Mouse (Mus musculus) lung, embryonic 16.5 days (tissue): ENCODE results near the gene Zfp787. TPM values are rescaled to one million over a fixed set of nuclear protein-coding genes. Genes with fewer than 3 reads are reported as not detected.

Experiments used
- ATAC-seq: fragments of 200-750 bp; cut with Nextera tagmentation; 2 replicates; pipeline ENCODE4 v1.8.0; 2017; ENCODE audit warnings: low read depth, mild to moderate bottlenecking, moderate library complexity
- H3K27ac ChIP-seq: fragments of 300-500 bp; sonication (generic); 2 replicates; pipeline ENCODE4 v1.5.1; 2014; ENCODE audit warnings: mild to moderate bottlenecking, control low read depth, low read length
- H3K27me3 ChIP-seq: fragments of 300-500 bp; sonication (generic); 2 replicates; pipeline ENCODE4 v1.6.1; 2014; ENCODE audit warnings: low read depth, low read length, mixed read lengths; ENCODE audit not compliant: control insufficient read depth, insufficient read depth
- H3K36me3 ChIP-seq: fragments of 300-500 bp; sonication (generic); 2 replicates; pipeline ENCODE4 v1.6.1; 2014; ENCODE audit warnings: low read length; ENCODE audit not compliant: control insufficient read depth, insufficient read depth
- H3K4me1 ChIP-seq: fragments of 300-500 bp; sonication (generic); replicated peaks from 2 replicates; pipeline ENCODE4 v1.6.1; 2014; ENCODE audit warnings: low read length, mixed read lengths; ENCODE audit not compliant: control insufficient read depth, insufficient read depth
- H3K4me2 ChIP-seq: fragments of 300-500 bp; sonication (generic); 2 replicates; pipeline ENCODE4 v1.6.1; 2014; ENCODE audit warnings: low read depth, low read length, control low read depth
- H3K4me3 ChIP-seq: fragments of 300-500 bp; sonication (generic); 2 replicates; pipeline ENCODE4 v1.5.1; 2014; ENCODE audit warnings: mild to moderate bottlenecking, low read length, control low read depth
- H3K9ac ChIP-seq: fragments of 300-500 bp; sonication (generic); 2 replicates; pipeline ENCODE4 v1.6.1; 2014; ENCODE audit warnings: low read length, control low read depth
- H3K9me3 ChIP-seq: fragments of 300-500 bp; sonication (generic); 2 replicates; pipeline ENCODE4 v1.6.1; 2016; ENCODE audit warnings: low read length; ENCODE audit not compliant: control insufficient read depth
- WGBS: fragments of 180-500 bp; shearing (Covaris S2); extraction: QIAGEN DNeasy Blood & Tissue Kit; methylation state at CpG from one replicate; pipeline ENCODE4 v1.1.7; 2014; 5-methylcytosine and 5-hydroxymethylcytosine counted together
- polyA plus RNA-seq: library from polyadenylated mRNA; unstranded; fragments of >200 nt; fragmentation: Nextera tagmentation; extraction: Ambion mirVana; gene quantifications from 2 replicates; pipeline ENCODE4 v1.2.1, GENCODE M21; 2015

The Zfp787 gene
- polyA plus RNA-seq, 1 experiment from 2014 or later, result 22.6 TPM

GRCm38 (mm10) chr7:6155031-6155872 is 545 bp downstream of the Zfp787 start:
- H3K27me3 ChIP-seq, result no peaks in the 10 kb centered on the region
- H3K36me3 ChIP-seq, result no peaks in the 10 kb centered on the region
- peak; percentile 72 for ATAC-seq
- peaks cover 20% of the 10 kb centered on the region for H3K4me1 ChIP-seq
- peak overlapping the region; percentile 74 for H3K4me3 ChIP-seq
- no peaks in the 10 kb centered on the region for H3K9me3 ChIP-seq
- peak overlapping the region; percentile 64 for H3K4me2 ChIP-seq
- peak overlapping the region; percentile 93 for H3K27ac ChIP-seq
- WGBS, result 0% methylated on average over 51 of the region's 85 CpGs
- H3K9ac ChIP-seq, result peak overlapping the region; percentile 81

GRCm38 (mm10) chr7:6154164-6154563 is 1.6 kb downstream of the Zfp787 start:
- peaks cover 25% of the 10 kb centered on the region for H3K4me1 ChIP-seq
- H3K4me3 ChIP-seq, result peak overlapping the region; percentile 74
- peak overlapping the region; percentile 81 for H3K9ac ChIP-seq
- ATAC-seq, result no peak
- H3K36me3 ChIP-seq, result no peaks in the 10 kb centered on the region
- peak overlapping the region; percentile 93; the same call in 1 of the 2 replicates for H3K27ac ChIP-seq
- 60% methylated on average over 5 of the region's 5 CpGs for WGBS
- H3K4me2 ChIP-seq, result peak overlapping the region; percentile 64
- H3K9me3 ChIP-seq, result no peaks in the 10 kb centered on the region
- H3K27me3 ChIP-seq, result no peaks in the 10 kb centered on the region

- Histone ChIP-seq H3K9me3 (no peaks in the 10 kb centered on the region), H3K27me3 (no peaks in the 10 kb centered on the region), H3K9ac (no peak overlapping the region), H3K4me1 (peaks cover 36% of the 10 kb centered on the region), H3K4me2 (no peak overlapping the region), H3K4me3 (no peak overlapping the region), H3K36me3 (no peaks in the 10 kb centered on the region), H3K27ac (no peak overlapping the region)
- ATAC-seq, result no peak
- 85% methylated on average over 3 of the region's 3 CpGs for WGBS
Measured at GRCm38 (mm10) chr7:6153131-6153530, 2.7 kb downstream of the Zfp787 start.

DNA sequence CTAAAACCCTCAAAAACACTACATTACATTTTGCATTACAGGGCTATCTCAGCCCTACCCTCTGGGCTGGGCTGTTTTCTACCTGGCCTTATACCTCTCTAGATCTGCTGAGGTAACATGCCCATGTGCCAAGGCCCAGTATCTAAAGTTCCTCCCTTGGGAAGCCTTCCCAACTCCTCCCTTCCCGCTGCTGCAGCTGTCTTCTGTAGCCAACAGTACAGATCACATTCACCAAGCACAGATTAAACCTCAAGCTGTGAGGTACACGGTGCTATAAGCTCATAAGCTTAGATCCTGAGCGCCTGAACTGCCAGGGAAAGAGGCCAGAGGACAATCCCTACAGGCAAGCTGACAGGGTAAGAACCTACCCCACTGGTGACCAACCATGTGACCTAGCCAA is 3.8 kb downstream of the Zfp787 start:
- 73% methylated on average over 3 of the region's 3 CpGs for WGBS
- Histone ChIP-seq H3K4me2 (no peak overlapping the region), H3K4me1 (peaks cover 45% of the 10 kb centered on the region), H3K36me3 (no peaks in the 10 kb centered on the region), H3K9ac (no peak overlapping the region), H3K27me3 (no peaks in the 10 kb centered on the region), H3K9me3 (no peaks in the 10 kb centered on the region), H3K4me3 (no peak overlapping the region), H3K27ac (no peak overlapping the region)
- no peak for ATAC-seq

DNA sequence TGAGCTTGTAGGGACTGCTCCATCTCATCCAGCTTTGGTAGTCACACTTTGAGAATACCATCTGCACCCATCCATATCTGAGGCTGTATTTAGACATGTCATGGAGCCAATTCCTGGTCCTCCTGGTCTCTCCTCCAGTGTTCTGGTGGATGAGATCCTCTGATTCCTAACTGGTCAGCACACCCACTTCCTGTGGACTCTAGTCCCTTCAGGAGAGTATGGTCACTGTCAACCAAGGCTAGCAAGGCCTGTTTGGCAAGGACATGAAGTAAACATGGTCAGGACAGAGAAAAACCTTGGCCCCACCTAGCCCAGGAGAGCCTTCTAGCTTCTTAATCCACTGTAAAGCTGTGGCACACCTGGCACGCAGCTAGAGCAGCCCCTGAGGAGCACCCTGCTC is 4.5 kb downstream of the Zfp787 start:
- H3K27ac ChIP-seq, result 0 out of 2 replicates have a peak overlapping the region, but pooled peaks have one; percentile 16
- WGBS, result 90% methylated on average over 1 of the region's 1 CpGs
- no peak overlapping the region for H3K4me2 ChIP-seq
- ATAC-seq, result no peak
- peaks cover 49% of the 10 kb centered on the region for H3K4me1 ChIP-seq
- no peak overlapping the region for H3K9ac ChIP-seq
- no peak overlapping the region for H3K4me3 ChIP-seq
- H3K36me3 ChIP-seq, result no peaks in the 10 kb centered on the region
- no peaks in the 10 kb centered on the region for H3K9me3 ChIP-seq
- no peaks in the 10 kb centered on the region for H3K27me3 ChIP-seq

DNA sequence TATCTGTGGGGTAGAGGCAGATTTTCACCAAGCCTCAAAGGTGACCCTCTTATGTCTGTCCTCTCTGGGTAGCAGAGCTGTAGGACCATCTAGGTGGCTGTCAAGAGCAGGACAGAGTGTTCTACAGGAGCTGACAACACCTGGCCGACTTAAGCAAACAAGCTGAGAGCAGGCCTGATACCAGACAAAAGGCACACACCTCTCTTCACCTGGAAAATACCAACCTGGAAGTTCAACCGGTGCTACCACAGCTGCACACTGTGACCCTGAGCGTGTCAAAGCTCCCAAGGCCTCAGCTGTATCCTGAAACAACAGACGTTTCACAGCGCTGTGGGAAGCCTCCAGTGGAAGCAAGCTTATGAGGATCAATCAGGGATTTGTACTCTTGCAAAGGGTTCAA is 8.1 kb downstream of the Zfp787 start:
- no peaks in the 10 kb centered on the region for H3K9me3 ChIP-seq
- H3K9ac ChIP-seq, result no peak overlapping the region
- H3K27ac ChIP-seq, result peak overlapping the region; percentile 3; the same call in 1 of the 2 replicates
- H3K27me3 ChIP-seq, result no peaks in the 10 kb centered on the region
- no peak overlapping the region for H3K4me2 ChIP-seq
- 0 out of 2 replicates have a peak, but pooled peaks have one; percentile 37 for ATAC-seq
- H3K36me3 ChIP-seq, result no peaks in the 10 kb centered on the region
- peaks cover 49% of the 10 kb centered on the region for H3K4me1 ChIP-seq
- H3K4me3 ChIP-seq, result no peak overlapping the region
- 53% methylated on average over 5 of the region's 5 CpGs for WGBS

DNA sequence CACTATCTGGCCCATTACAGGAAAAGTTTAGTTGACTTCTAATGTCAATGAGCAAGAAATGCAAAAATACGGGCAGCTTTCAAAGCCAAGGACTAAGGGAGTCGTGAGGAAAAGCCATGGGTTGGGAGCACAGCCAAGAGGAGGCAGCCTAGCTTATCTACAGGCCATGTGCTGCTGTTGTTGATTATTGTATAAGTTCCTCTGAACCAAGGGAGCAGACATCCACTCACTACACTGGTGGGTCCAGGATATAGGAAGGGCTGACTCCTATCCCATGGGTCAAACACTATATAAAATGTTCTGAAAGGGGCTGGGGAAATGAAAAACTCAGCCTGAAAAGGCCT is 8.8 kb downstream of the Zfp787 start:
- Histone ChIP-seq H3K27ac (peak overlapping the region; percentile 3), H3K9me3 (no peaks in the 10 kb centered on the region), H3K27me3 (no peaks in the 10 kb centered on the region), H3K9ac (0 out of 2 replicates have a peak overlapping the region, but pooled peaks have one; percentile 20), H3K4me2 (no peak overlapping the region), H3K36me3 (no peaks in the 10 kb centered on the region), H3K4me3 (no peak overlapping the region), H3K4me1 (peaks cover 48% of the 10 kb centered on the region)
- WGBS, result 35% methylated on average over 2 of the region's 2 CpGs
- ATAC-seq, result peak; percentile 24; the same call in 1 of the 2 replicates

DNA sequence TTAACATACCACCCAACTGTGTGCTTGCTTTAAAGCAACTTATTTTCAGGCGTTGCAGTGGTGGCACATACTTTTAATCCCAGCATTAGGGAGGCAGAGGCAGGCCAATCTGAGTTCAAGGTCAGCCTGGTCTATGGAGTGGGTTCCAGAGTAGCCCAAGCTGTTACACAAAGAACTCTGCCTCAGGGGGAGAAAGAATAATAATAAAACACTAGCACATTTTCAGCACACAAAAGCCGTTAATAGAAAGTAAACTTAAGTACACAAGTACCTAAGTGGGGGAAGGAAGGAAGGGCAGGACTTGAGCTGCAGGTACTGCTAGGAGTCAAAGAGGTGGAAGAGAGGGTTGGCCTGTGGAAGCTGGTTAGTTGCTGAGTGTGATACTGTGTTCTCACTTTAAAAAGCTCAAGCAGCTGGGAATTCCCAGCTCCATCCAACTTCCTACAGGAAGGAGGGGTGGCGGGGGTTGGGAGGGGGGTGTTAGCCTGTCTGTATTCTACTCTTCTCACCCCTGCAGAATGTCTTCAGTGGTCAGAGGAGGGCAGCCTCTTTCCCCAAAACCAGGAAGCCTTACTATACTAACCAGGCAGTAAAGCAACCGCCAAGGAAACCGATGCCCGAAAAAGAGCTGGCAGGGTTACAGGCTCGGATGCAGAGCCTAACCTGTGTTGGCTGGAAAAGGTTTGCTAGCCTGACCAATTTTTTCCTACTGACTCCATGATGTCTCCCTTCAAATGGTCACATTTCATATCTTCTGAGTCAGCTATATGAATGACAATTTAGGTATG is 9.4 kb downstream of the Zfp787 start:
- Histone ChIP-seq H3K9me3 (no peaks in the 10 kb centered on the region), H3K27me3 (no peaks in the 10 kb centered on the region), H3K9ac (peak overlapping the region; percentile 20; the same call in 1 of the 2 replicates), H3K36me3 (no peaks in the 10 kb centered on the region), H3K27ac (peak overlapping the region; percentile 38), H3K4me1 (peaks cover 46% of the 10 kb centered on the region), H3K4me2 (no peak overlapping the region), H3K4me3 (no peak overlapping the region)
- peak; percentile 34; the same call in 1 of the 2 replicates for ATAC-seq
- WGBS, result 65% methylated on average over 7 of the region's 7 CpGs
